Mouse (Mus musculus): ENCODE measurements around the gene Scarb1. TPM values are rescaled to one million over a fixed set of nuclear protein-coding genes. Genes with fewer than 3 reads are reported as not detected.
A peak's percentile ranks its signal among the peaks of the same experiment; 100 is the strongest.

The Scarb1 gene
- total RNA-seq, 2 experiments from 2014 or later: 55.0 to 80.1 TPM

GRCm38 (mm10) chr5:125279216-125279615 lies 61.7 kb downstream of the Scarb1 start:
- DNase-seq: no peak
- intact Hi-C loops (cut with DNase I; ENCODE audit: low total_unique reads): no loop called here

DNA sequence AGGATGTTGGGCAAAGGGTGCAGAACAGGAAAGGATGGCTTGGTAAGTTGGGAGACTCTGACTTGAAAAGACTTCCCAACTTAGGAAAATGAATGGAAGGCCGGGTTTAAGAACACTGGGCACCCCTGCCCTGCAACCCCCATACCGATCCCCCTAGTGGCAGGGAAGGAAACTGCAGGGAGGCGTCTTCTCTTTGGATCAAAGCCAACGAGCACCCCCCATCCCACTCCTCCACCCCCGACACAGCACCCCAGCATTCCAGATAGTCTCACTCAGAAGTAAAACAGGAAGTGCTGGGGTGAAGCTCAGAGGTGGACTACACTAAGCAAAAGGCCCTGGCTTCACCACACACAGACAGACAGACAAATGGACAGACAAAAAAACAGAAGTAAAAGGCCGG lies 62.6 kb downstream of the Scarb1 start:
- no peak for DNase-seq
- intact Hi-C loops (cut with DNase I; ENCODE audit: low total_unique reads): no loop called here

DNA sequence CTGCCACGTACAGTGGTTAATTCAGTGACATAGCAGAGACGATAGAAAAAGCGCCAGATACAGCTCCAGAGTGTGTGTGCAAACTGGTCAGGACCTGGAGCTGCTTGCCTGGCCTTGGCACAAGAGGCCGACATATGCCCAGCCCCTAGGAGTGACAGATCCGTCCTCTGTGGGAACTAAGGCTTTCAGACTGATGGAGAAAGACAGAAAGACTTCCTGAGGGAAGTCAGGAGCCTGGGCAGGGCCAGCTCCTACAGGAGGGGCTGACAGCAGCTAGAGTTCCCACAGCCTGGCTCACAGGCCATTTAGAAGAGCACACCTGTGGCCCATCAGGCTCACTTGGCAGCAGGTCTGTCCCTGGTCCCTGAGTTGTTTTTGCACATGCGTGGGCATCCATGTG lies 63.6 kb downstream of the Scarb1 start:
- no peak for DNase-seq
- intact Hi-C loops (cut with DNase I; ENCODE audit: low total_unique reads): no loop called here

- intact Hi-C loops (cut with DNase I; ENCODE audit: low total_unique reads): no loop called here
These were observed 64.1 kb downstream of the Scarb1 start for GRCm38 (mm10) chr5:125276765-125277164.

GRCm38 (mm10) chr5:125275315-125275714 lies 65.6 kb downstream of the Scarb1 start:
- no peak for DNase-seq
- intact Hi-C loops (cut with DNase I; ENCODE audit: low total_unique reads): no loop called here

More at GRCm38 (mm10) chr5:125276765-125277164, 64.1 kb downstream of the Scarb1 start:
- DNase-seq: peak; percentile 51

- intact Hi-C loops (cut with DNase I; ENCODE audit: low total_unique reads): no loop called here
- DNase-seq: no peak
These were observed 66.1 kb downstream of the Scarb1 start for GRCm38 (mm10) chr5:125274773-125275172.

- intact Hi-C loops (cut with DNase I; ENCODE audit: low total_unique reads): no loop called here
- no peak for DNase-seq
These were observed 66.7 kb downstream of the Scarb1 start for GRCm38 (mm10) chr5:125274182-125274581.

- DNase-seq: peak; percentile 88
- intact Hi-C loops (cut with DNase I; ENCODE audit: low total_unique reads): no loop called here
These were observed 67.2 kb downstream of the Scarb1 start for GRCm38 (mm10) chr5:125273666-125274109.

DNA sequence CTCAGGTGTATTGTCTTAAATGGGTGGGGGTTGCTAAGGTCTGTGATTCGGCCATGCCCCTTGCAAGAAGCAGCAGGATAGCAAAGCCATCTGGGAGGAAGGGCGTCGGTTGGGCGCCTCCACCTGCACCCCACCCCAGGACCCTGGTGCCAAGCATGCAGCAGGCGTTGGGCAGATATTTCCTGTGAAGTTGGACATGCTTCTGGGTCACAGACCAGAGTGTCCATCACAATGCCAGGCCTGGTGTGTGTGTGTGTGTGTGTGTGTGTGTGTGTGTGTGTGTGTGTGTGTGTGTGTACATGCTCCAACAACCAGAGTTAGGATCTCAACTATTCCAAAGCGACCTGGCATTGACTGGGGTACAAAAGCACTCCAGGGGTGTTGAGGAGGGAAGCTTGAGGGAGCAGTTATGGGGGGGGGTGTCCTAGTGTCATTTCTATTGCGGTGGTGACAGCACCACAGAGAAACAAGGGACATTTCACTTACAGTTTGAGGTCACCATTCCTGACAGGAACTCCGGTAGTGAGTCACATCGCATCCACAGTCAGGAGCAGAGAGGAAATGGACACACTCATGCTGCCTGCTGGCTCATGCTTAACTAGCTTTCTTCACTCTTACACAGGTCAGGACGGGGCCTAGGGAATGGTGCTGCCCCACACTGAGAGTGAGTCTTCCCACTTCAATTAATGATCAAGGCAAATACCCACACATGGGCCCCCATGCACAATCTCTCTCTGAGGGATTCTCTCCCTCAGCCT lies 68.5 kb downstream of the Scarb1 start:
- intact Hi-C loops (cut with DNase I; ENCODE audit: low total_unique reads): no loop called here
- no peak for DNase-seq

GRCm38 (mm10) chr5:125271531-125272203 lies 69.2 kb downstream of the Scarb1 start:
- DNase-seq: peak; percentile 86
- intact Hi-C loops (cut with DNase I; ENCODE audit: low total_unique reads): no loop called here

DNA sequence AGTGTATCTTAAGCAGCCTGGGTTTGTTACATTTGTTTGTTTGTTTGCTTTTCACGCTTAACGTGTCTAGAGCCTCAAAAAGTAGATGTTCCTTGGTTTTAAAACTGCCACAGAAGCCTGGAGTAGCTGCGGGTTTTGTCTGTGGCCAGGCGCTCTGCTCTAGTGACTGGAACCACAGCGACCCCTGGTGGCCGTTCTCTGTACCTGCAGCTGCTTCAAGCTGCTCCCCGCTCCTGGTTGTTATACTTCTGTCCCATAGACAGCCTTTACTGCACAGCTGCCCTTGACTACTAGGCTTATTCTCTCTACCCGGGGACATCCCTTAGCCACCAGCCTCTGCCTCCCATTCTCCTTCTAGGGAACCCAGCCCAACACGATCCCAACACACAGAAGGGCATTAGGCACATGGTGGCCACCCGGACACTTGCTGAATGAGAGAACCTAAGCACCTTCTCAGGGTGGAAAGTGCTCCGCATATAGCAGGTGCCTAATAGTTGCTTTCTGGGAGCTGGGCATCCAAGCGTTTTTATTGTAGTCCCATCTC lies 70.2 kb downstream of the Scarb1 start:
- intact Hi-C loops (cut with DNase I; ENCODE audit: low total_unique reads): no loop called here
- DNase-seq: peak; percentile 71

DNA sequence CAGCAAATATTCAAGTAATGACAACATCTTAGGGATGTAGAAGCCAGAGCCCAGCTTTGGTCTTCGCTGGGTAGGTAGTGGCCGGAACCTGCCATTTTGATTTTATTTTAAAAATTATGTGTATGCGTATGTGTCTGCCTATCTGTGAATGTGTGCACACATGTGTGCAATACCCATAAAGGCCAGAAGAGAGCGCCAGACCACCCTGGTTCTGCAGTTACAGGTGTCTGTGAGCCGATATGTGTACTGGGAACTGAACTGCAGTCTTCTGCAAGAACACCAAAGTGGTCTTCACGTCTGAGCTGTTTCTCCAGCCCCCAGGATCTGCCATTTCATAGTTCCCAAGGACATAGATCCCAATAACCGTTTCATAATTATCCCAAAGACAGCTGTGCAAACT lies 71.1 kb downstream of the Scarb1 start:
- intact Hi-C loops (cut with DNase I; ENCODE audit: low total_unique reads): loop anchor here (5.0 to 10.0 kb wide), 3 partner anchors 65 to 358 kb away; no protein-coding TSS in a partner anchor
- DNase-seq: no peak

DNA sequence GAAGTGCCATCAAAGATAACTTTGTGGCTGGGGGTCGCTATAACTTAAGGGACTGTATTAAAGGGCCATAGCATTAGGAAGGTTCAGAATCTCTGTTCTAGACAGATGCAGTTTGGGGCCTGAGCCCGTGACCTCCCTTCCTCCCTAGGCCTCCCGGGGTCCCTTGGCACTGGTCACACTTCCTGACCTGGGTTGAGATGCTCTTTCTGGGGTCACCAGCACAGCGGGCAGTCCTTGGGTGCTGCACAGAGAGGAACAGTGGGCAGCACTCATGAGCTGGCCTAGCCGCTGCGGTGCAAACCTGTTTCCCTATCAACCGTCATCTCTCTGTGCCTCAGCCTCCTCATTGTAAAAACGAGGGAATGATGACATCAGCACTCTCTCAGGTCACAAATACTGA lies 71.5 kb downstream of the Scarb1 start:
- intact Hi-C loops (cut with DNase I; ENCODE audit: low total_unique reads): loop anchor here (5.0 to 10.0 kb wide), 3 partner anchors 65 to 357 kb away; no protein-coding TSS in a partner anchor
- DNase-seq: no peak

GRCm38 (mm10) chr5:125268033-125268765 lies 72.7 kb downstream of the Scarb1 start:
- intact Hi-C loops (cut with DNase I; ENCODE audit: low total_unique reads): loop anchor here (5.0 to 10.0 kb wide), 3 partner anchors 63 to 356 kb away; no protein-coding TSS in a partner anchor
- DNase-seq: peak; percentile 80

- peak; percentile 82 for DNase-seq
- intact Hi-C loops (cut with DNase I; ENCODE audit: low total_unique reads): loop anchor here (5.0 to 10.0 kb wide), 3 partner anchors 63 to 355 kb away; no protein-coding TSS in a partner anchor
These were observed 73.5 kb downstream of the Scarb1 start for GRCm38 (mm10) chr5:125267150-125267961.

DNA sequence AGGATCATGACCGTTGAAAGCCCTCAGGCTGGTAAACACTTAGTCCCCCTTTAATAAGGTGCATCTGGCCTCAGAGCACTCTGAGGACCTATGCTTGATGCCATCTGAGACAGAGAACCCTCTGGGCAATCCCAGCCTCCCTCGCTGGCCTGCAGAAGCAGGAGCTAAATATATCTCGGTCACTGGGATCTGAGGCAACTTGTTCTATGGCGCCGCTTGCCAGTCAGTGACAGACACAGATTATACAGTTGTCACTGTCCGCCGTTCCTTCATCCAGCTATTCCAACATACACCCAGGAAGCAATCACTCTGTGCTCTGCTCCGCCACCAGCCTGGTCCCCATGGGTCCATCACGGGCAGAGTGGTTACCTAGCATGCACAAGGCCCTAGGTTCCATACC lies 74.8 kb downstream of the Scarb1 start:
- peak; percentile 54 for DNase-seq
- intact Hi-C loops (cut with DNase I; ENCODE audit: low total_unique reads): loop anchor here (5.0 to 10.0 kb wide), 3 partner anchors 61 to 354 kb away; no protein-coding TSS in a partner anchor

DNA sequence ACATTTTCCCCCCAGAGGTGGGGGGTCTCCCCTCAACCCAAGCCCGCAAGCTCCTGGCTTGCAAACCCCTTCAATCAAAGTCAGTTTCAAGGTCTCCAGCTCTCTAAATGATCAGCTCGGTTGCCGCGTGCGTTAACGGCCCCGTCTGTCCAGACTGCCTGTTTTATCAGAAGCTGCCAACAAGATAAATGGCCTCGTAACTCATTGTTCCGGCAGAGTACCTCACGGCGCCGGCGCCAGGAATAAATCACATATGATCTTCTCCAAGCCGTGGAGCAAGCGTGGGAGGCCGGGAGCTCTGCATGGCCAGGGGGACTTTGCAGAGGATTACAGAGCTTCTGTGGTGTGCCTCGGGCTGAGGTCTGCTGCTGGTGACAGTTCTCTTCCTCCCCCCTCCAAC lies 76.2 kb downstream of the Scarb1 start:
- intact Hi-C loops (cut with DNase I; ENCODE audit: low total_unique reads): loop anchor here (5.0 to 10.0 kb wide), 3 partner anchors 60 to 352 kb away; no protein-coding TSS in a partner anchor
- DNase-seq: no peak

DNA sequence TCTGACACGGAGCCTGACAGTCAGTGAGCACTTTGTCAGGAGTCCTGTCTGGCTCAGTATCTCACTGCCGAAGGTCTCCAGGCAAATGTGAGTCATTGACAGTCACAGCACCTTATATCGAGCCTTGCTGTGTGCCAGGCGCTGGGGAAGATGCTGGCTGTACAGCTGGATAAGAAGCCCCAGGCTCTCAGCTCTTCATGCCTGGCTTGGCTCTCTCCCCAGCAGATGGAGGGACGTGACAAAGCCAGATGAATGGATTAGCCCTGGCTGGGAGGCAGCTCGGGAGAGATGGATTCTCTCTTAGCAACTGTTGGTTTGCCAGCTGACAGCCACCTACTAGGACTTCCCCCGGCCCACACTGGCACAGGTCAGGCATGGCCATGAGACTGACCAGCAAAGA lies 78.3 kb downstream of the Scarb1 start:
- intact Hi-C loops (cut with DNase I; ENCODE audit: low total_unique reads): loop anchor here (10.0 kb wide), 2 partner anchors 58 to 148 kb away; no protein-coding TSS in a partner anchor
- peak; percentile 37 for DNase-seq

GRCm38 (mm10) chr5:125253917-125254316 lies 87.0 kb downstream of the Scarb1 start:
- intact Hi-C loops (cut with DNase I; ENCODE audit: low total_unique reads): no loop called here
- peak; percentile 50 for DNase-seq

All from gastrocnemius, postnatal 14 days (tissue).